Mouse (Mus musculus) left cerebral cortex, postnatal 36 days (tissue): ENCODE data around the gene 2010111I01Rik. TPM values are rescaled to one million over a fixed set of nuclear protein-coding genes. Genes with fewer than 3 reads are reported as not detected.
A peak's percentile ranks its signal among the peaks of the same experiment; 100 is the strongest.
"Not testable (repeated sequence)": the region's sequence is repeated elsewhere in the genome, so short reads cannot be mapped to it uniquely, and the experiment has no call there.

Experiments used
- DNase-seq, 2 experiments: peaks; one replicate each; pipeline ENCODE4 v3.0.0; 2021 to 2022; ENCODE audit warnings: low spot score in 2 of 2, mixed read lengths in 1 of 2
- intact Hi-C: fragments of 180-260 bp; cut with DNase I; formaldehyde crosslinking; loops from one replicate; pipeline ENCODE4 v1.15.1; 2025
- total RNA-seq, 2 experiments: library from RNA; stranded (reverse); gene quantifications; 2 replicates each; pipeline ENCODE4 v1.2.3; 2021

The 2010111I01Rik gene
- total RNA-seq, 2 experiments from 2014 or later, result 93.2 to 121 TPM

DNA sequence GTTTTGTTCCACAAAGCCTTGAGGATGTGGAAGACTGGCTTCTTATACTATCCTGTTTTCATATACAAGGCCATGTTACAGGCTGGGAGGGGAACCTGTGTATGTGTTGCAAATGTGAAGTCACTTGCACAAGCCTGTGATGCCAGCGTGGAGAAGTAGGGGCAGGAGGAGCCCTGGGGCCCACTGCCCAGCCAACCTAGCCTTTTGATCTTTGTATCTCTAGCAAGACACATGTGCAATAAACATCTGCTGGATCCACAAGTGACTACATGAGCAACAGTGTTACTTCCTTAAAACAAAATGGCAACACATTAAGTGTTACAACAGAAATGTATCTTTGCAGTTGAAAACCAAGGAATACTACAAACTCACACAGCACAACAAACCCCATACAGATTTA, 13.1 kb upstream of the 2010111I01Rik start:
- intact Hi-C loops, result no loop called here
- no peak for DNase-seq

DNA sequence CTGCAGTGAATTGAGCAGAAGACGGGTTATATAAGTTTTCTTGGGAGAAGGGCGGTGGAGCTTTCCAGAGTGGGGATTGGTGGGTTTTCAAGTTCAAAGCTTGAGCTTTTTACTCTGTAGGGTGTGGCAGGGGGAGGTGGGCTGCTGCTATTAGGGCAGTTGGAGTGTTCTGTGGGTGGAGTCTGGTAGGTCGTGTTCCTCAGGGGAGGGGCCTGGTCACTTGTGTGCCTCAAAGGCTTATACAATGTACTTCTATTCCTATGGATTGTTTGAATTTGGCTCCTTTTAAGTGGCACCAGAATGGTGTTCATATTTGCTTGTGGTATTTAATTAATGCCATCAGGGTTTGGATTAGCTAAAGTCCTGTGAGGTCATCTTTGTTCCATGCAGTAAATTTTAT, 12.6 kb upstream of the 2010111I01Rik start:
- intact Hi-C loops, result no loop called here
- DNase-seq, result no peak

DNA sequence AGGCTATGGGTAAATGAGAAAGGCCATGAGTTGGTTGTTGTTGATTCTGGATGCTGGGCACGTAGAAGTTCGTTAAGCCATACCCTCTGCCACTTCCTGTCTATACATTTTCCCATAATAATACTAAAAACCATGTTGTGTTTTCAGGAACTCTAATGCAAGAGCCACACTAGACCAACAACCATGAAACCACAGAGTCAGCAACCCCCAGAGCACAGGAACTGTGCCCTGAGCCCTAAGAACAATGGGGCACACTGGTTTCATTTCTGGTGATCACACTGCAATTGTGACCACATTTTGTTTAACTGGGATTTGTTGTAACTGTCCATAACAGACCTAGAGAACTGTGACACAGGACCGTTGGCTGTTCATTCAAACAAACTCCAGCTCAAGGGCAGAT, 12.1 kb upstream of the 2010111I01Rik start:
- intact Hi-C loops, result no loop called here
- DNase-seq, result no peak

DNA sequence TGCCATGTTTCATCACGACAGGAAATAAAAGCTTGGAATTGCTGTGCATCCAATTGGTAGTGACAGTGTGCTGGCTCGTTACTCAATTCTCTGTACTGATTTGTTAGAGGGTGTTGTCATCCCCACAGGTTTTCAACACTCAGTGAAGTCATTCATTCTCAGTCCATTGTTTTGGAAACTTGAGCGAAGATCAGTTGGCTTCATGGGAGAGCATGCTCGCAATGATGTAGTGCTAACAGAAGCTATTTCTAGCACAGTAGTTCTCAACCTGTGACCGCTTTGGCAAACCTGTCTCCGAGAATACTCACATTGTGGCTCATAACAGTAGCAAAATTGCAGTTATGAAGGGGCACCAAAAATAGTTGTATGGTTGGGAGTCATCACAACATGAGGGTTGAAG, 8.7 kb upstream of the 2010111I01Rik start:
- DNase-seq, result no peak

DNA sequence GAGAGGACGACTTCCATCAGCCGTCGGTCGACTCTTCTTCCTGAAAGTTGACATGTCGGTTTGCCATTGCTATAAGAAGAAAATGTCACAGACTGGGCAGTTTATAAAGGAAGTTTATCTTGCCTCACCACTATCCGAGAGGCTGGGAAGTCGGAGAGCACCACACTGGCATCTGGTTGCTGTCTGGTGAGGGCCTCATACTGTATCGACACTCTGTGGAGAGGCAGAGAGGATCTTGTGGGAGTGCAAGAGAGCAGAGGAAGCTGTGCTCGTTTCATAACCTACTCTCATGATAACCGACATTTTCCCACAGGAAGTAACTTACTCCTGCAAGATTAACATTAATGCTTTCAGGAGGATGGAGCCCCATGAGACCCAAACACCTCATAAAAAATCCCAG, 7.9 kb upstream of the 2010111I01Rik start:
- no peak for DNase-seq
- intact Hi-C loops, result no loop called here

More for the DNA sequence above, 8.7 kb upstream of the 2010111I01Rik start:
- intact Hi-C loops, result no loop called here

DNA sequence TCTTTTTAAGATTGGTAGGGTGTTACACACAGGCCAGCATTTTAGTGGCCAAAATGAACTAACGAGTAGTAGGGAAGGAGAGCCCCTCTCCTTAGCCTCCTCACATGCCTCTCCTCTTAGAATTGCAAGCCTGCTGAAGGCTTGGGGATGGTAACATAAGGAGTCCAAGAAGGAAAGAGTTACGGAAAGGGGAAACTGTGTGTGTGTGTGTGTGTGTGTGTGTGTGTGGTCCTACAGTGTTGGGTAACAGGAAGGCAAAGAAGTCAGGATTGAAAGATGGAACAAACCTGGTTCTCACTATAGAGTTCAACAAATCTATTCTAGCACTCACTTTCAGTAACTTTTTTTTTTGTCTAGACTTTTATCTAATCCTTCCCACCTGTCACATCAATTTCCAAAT, 1.3 kb upstream of the 2010111I01Rik start:
- intact Hi-C loops, result loop anchor here (10.0 kb wide), 1 partner anchor 71 kb away; no protein-coding TSS in a partner anchor
- no peak for DNase-seq

DNA sequence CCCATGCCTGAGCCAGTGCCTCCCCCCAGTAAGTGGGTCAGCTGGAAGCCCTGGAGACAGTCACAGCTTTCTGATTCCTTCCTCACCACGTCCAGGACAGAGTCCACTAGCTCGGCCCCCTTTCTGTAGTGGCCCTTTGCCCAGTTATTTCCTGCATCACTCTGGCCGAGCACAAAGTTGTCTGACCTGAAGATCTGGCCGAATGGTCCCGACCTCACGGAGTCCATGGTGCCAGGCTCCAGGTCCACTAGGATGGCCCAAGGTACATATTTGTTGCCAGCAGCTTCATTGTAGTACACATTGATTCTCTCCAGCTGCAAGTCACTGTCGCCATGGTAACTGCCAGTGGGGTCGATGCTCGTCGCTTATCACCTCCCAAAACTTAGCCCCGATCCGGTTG, 3.5 kb downstream of the 2010111I01Rik start:
- DNase-seq, result no peak
- intact Hi-C loops, result loop anchor here (10.0 kb wide), 1 partner anchor 67 kb away; no protein-coding TSS in a partner anchor

DNA sequence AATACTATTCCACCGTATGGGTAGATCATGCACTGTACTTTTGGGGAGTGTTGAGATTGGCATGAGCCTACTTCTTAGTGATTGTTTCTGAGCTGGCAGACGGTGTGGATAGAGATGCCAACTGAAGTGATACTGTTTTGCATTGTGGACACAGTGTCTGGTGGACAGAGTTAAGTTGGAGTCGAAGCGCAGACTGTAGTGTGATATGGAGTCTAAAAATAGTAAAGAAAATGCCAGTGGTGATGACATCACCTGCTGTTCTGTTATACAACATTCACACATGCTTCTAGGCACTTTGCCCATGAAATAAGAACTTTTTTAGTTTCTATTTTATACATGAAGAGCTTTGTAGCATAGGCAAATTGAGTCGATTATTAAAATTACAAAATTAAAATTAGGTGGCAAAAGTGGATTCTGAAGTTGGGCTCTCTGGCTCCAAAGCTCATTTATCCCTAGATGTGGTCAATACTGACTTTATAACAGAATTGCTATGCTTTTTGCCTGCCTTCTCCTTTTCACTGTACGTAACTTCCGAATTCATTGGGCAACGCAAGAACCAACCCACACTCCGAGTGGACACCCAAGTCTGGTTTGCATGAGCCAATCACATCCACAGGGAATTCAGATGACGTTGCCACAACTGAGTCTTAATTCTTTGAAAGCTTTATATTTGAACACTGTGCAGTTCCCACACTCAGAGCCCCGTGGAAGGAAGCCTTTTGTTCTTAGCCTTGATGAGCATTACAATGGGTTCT, 6.0 kb downstream of the 2010111I01Rik start:
- intact Hi-C loops, result no loop called here
- peak; percentile 36 to 38 for DNase-seq

DNA sequence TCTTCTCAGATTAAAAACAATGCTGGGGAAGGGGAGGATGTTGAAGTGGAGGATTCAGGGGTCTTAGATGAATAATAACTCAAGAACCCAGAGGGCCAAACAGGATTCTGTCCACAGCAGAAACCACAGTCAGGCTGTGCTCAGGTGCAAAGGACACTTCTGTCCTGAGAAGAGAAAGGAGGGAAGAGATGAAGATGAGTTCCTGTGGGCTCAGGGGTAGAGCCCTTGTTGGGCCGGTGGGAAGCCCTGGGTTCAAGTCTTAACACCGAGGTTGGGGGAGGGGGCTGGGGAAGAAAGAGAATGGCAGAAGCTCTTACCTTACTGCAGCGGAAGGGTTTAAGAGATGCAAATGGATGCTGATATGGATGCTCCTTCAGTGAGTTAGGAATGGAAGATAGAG, 7.7 kb downstream of the 2010111I01Rik start:
- intact Hi-C loops, result no loop called here
- no peak for DNase-seq

DNA sequence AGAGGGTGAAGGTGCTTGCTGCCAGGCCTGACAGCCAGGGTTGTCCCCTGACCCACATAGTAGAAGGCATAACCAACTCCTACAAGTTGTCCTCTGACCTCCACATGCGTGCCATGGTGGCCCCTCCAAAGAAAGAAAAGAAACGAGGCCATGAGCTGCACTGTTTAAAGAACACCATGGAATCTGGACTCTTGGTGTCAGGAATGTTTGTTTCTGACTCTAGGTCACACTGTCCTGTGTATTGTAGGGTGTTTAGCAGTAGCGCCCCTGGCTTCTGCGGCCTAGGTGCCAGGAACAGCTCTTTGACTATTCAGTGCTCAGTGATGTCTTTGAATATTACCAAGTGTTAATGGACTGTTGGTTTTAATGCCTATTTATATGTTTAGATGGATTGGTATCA, 8.4 kb downstream of the 2010111I01Rik start:
- intact Hi-C loops, result no loop called here
- DNase-seq, result no peak

DNA sequence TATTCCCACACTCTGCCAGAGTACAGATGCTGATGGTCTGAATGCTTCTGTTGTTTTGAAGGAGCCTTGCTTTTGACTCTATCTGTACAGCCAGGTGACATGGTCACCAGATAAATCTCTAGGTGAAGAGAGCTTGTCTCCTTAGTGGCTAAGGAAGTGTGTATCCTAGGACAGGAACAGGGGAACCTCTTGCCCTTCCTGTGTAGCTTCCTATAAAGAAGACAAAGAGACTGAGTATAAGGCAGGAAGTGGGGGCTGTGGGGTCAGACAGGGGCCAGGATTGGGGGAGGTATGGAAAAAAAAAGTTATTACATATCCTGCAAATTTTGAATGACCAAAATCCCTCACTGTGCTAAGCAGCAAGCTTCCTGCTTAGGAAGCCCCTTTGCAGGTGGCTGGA, 13.4 kb downstream of the 2010111I01Rik start:
- DNase-seq, result no peak
- intact Hi-C loops, result no loop called here

DNA sequence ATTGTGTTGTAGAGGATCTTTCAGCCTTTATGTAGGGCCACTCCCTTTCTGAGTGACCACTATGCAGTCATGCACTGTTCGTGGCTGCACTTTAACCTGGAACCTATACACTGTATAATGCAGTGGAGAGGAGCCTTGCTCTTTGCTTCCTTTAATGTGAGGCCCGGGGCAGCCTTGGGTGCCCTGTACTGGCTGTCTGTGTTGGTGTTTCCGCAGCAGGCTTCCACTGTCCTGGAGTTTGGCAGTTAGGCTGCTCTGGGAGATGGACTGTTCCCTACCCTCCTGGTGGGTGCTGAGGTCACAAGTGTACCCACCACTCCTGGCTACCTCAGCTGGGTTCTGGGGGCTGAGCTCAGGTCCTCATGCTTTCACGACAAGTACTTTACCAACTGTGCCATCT, 14.1 kb downstream of the 2010111I01Rik start:
- intact Hi-C loops, result no loop called here
- no peak for DNase-seq

DNA sequence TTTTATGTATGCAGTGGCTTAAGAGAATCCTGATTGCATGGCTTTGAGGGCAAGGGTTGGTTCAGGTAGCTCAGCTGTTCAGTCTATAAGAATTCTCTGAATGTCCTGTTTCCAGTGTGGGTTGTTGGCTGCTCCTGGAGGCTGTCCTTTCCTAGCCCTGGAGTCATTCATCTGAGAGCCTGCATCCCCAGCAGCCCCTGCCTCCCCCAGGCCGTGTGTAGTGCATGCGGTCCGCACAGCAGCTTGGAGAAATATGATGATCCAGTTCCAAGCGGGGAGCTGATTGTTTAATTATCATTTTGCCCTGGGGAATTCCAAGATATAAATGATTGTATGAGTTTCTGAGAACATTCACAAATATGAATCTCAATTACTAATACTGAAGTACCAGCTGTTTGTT, 14.5 kb downstream of the 2010111I01Rik start:
- intact Hi-C loops, result no loop called here
- no peak for DNase-seq

DNA sequence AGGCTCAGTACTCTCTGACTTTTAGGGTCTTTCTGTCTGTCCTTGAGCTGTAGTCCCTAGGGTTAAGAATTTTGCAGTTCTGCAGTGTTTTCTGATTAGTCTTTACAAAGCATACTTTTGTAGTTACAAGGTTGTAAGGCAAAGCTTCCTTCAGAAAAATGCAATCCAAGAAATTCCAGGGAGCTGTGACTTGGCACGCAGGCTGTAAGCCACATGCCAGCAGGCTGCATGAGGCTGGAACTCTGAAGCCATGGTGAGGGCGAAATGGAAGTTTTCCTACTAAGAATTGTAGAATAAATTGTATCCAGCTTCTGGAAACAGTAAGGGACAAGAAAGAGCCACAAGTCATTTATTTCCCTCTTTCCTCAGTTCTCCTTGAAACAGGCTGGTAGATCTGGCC, 15.4 kb downstream of the 2010111I01Rik start:
- no peak for DNase-seq
- intact Hi-C loops, result no loop called here

DNA sequence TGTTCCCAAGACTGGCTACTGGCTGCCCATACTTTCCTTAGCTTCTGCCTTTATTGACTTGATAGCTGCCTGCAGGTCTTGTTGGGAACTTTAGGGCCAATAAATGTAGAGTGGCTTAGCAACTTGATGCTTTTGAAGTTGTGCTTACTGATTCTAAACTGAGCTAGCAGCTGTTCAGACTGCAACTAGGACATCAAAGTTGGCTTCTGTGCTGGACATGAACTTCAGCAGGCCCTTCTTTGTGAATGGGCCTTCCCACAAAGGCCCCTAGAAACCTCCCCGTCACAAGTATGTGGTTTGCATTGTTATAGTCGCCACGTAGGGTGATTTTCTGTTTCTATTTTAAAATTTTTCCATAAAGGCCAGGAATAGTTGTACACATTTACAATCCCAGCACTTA, 19.8 kb downstream of the 2010111I01Rik start:
- DNase-seq, result no peak
- intact Hi-C loops, result no loop called here

DNA sequence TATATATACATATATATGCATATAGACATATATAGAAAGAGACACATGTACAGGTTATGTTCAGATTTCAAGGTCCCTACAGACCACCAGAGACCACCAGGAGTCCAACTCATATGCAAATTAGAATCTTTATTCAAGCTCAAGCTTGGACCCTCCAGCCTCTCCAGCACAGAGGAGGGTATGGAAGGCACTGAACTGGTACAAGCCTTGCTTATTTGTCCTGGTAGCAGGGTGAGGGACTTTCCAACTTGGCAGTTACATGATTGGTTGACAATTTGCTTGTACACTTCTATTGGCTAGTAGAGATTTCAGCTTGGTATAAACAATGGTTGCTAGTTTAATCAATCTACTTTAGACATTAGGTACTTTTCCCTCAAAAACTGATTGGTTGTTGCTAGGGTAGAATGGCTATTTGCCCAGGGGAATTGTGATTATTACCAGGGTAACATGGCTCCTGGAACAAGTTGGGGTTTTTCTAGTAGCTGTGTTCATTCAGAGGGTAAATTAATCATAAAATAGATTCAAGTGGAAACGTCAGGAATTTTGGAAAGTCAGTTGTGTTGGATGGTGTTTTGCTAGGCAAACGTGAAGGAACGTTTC, 25.3 kb downstream of the 2010111I01Rik start:
- intact Hi-C loops, result no loop called here
- no peak for DNase-seq

DNA sequence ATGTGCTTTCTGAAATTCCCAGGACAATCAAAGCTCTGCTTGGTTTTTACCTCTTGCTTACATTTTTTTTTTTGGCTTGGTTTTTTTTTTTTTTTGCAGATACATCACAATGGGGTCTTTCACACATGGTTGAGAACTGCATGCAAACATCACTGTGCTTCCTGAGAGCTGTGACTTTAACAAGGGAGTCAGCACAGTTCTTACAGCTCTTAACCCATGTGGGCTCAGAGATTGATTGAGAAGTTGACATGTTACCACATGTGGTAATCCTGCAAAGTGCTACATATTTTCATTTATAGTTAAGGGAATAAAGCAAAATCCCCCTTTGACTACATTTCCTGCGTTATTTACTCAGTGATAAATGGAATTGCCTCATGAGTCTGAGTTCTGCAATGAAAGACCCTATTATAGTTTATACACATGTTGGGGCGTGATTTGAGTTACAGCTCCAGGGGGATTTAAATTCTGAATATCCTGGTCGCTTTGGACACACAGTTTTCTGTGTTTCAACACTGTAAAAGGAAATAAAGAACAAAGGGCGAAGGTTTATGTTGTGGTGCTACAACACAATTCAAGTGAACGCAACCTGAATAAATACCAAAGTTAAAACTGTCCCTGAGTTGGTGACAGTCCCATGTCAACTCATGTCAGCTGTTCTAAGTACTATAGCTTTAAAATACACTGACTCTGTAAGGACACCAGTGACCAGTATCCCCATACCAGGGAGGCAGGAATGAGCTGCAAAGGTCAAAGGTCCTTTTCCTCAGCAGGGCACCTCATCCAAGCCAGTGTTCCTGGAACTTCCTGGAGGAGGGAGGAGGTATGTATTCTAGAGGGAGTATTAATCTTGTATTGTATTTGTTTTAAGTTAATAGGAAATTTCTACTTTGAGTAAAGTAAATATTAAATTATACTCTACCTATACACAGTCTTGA, 29.1 kb downstream of the 2010111I01Rik start:
- intact Hi-C loops, result no loop called here
- no peak for DNase-seq

DNA sequence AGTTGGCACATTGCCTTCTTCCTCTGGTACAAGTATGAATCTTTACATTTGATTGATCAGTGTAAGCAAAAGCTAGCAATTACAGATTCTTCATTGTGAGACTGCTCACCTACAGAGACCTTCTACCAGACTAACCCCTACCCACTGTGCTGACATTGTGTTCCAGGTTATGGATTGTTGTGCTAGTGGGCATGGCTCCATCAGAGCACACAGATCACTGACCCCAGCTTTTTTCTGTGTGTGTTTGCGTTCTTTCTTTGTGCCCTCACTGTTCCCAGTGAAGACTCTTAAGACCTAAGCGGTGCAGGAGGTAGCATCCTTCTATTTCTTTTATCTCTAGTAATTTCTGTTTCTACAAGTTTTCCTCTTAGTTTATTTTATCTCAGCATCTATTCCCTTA, 32.1 kb downstream of the 2010111I01Rik start:
- DNase-seq, result no peak
- intact Hi-C loops, result no loop called here

DNA sequence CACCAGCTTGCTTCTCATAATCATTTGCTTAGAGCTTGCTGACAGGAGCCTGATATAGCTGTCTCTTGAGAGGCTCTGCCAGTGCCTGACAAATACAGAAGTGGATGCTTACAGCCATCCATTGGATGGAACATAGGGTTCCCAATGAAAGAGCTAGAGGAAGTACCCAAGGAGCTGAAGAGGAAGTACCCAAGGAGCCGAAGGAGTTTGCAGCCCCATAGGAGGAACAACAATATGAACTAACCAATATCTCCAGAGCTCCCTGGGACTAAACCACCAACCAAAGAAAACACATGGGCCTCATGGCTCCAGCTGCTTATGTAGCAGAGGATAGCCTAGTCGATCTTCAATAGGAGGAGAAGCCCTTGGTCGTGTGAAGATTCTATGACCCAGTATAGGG, 42.8 kb downstream of the 2010111I01Rik start:
- intact Hi-C loops, result not testable (repeated sequence)

DNA sequence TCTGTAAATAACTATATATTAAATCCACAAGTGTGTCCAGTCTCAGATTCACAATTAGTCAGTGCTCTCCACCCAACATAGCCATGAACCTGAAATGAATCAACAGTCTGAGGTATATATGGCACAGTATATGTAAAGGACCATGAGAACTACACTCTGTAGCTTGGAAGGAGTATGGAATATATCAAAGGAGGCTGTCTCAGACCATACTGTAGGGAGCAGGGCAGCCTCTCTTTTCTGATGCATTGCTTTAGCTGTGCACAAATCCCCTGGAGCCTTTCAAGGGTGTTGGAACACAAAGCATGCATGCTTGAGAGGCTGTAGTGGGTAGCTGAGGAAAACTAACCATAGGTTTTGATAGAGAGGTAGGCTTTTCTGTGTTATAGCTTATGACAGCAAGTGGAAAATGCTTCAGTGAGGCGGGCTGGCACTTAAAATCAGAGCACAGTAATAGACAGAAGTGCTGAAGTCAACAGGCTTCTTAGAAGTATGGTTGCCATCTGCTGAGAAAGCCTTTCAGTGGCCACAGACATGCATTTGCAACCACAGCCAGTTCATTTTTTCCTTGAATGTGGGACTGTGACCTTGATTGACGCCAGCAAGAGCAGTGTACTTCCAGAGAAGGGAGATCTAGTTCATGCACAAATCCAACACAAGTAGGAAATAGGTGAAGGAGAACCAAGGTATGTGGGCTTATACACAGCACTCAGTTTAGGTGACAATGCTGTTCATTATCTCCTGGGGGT, 45.8 kb downstream of the 2010111I01Rik start:
- no peak for DNase-seq
- intact Hi-C loops, result no loop called here

More for the DNA sequence above, 42.8 kb downstream of the 2010111I01Rik start:
- not testable (repeated sequence) for DNase-seq
